Mouse (Mus musculus): ENCODE results near the gene Cdk19. TPM values are rescaled to one million over a fixed set of nuclear protein-coding genes. Genes with fewer than 3 reads are reported as not detected.
A peak's percentile ranks its signal among the peaks of the same experiment; 100 is the strongest.
"Not testable (repeated sequence)": the region's sequence is repeated elsewhere in the genome, so short reads cannot be mapped to it uniquely, and the experiment has no call there.

The Cdk19 gene
- polyA plus RNA-seq (2012; ENCODE audit: insufficient read depth, low replicate concordance): 4.8 and 7.2 TPM in 2 replicates

GRCm38 (mm10) chr10:40339351-40339964, at the start of gene Cdk19:
Gene Cdk19, plus strand, starts transcription at chr10:40339564.
- Histone ChIP-seq H3K36me3 (replicated peaks; ENCODE audit: low read length) (no peaks in the 10 kb centered on the region), H3K9me3 (peaks cover 6% of the 10 kb centered on the region; the same call in 1 of the 2 replicates), H3K4me3 (replicated peaks) (no peak within 1 kb of the TSS), H3K27me3 (replicated peaks) (peaks cover 2% of the 10 kb centered on the region), H3K4me1 (peaks cover 15% of the 10 kb centered on the region)
- TF ChIP-seq FLI1 (IDR thresholded peaks at IDR 0.05; ENCODE audit: low read length) (no peak), GATA1 (IDR thresholded peaks at IDR 0.05; ENCODE audit: borderline replicate concordance, low read length) (no peak)

DNA sequence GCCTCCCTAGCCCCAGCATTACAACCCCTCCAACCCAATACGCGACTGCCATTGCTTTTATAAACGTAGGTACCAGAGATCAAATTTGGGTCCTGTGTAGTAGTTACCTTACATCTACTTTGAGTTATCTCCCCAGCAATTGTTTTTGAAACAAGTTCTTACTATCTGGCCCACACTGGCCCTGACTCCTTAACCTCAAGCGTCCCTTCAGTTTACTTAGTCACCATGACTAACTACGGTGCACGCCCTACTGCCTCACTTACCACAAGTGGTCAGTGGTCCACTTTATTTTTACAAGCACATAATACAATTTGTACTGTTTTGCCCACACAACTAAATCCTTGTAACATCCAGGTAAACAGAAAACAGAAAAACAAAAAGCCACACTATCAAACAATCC, 46.7 kb upstream of the Cdk19 start:
- peaks cover 81% of the 10 kb centered on the region for H3K36me3 ChIP-seq (replicated peaks; ENCODE audit: low read length)

GRCm38 (mm10) chr10:40300648-40301171, 38.7 kb upstream of the Cdk19 start:
- Histone ChIP-seq H3K4me3 (replicated peaks) (peak overlapping the region; percentile 99), H3K9me3 (0 out of 2 replicates have a peak, but pooled peaks cover under 1% of the 10 kb centered on the region), H3K27me3 (replicated peaks) (no peaks in the 10 kb centered on the region), H3K4me1 (peaks cover 42% of the 10 kb centered on the region), H3K36me3 (replicated peaks; ENCODE audit: low read length) (peaks cover 40% of the 10 kb centered on the region)
- no peak for TF ChIP-seq FLI1 (IDR thresholded peaks at IDR 0.05; ENCODE audit: low read length)
- TF ChIP-seq GATA1 (IDR thresholded peaks at IDR 0.05; ENCODE audit: borderline replicate concordance, low read length): no peak

More for the DNA sequence above, 46.7 kb upstream of the Cdk19 start:
- Histone ChIP-seq H3K4me1 (peaks cover 73% of the 10 kb centered on the region), H3K4me3 (replicated peaks) (peak overlapping the region; percentile 84), H3K27me3 (replicated peaks) (no peaks in the 10 kb centered on the region), H3K9me3 (no peaks in the 10 kb centered on the region)
- TF ChIP-seq GATA1 (IDR thresholded peaks at IDR 0.05; ENCODE audit: borderline replicate concordance, low read length) (no peak), FLI1 (IDR thresholded peaks at IDR 0.05; ENCODE audit: low read length) (no peak)

GRCm38 (mm10) chr10:40301181-40302075, 37.9 kb upstream of the Cdk19 start:
- not testable (repeated sequence) for H3K9me3 ChIP-seq; H3K27me3 ChIP-seq (replicated peaks)
- H3K4me3 ChIP-seq (replicated peaks): peak overlapping the region; percentile 99
- H3K4me1 ChIP-seq: peaks cover 35% of the 10 kb centered on the region
- H3K36me3 ChIP-seq (replicated peaks; ENCODE audit: low read length): peaks cover 40% of the 10 kb centered on the region

GRCm38 (mm10) chr10:40302140-40302985, 37.0 kb upstream of the Cdk19 start, which contains the start of gene Amd1:
Gene Amd1, minus strand, starts transcription at chr10:40302186.
- H3K4me1 ChIP-seq: peaks cover 26% of the 10 kb centered on the region
- TF ChIP-seq GATA1 (IDR thresholded peaks at IDR 0.05; ENCODE audit: borderline replicate concordance, low read length) (peak; percentile 87; the same call in 2 of the 3 replicates), FLI1 (IDR thresholded peaks at IDR 0.05; ENCODE audit: low read length) (0 out of 2 replicates have a peak, but pooled peaks have one; percentile 31)
- H3K27me3 ChIP-seq (replicated peaks): no peaks in the 10 kb centered on the region
- peaks cover 36% of the 10 kb centered on the region for H3K36me3 ChIP-seq (replicated peaks; ENCODE audit: low read length)
- peak within 1 kb of the TSS; percentile 99 for H3K4me3 ChIP-seq (replicated peaks)
- H3K9me3 ChIP-seq: peaks cover 10% of the 10 kb centered on the region

DNA sequence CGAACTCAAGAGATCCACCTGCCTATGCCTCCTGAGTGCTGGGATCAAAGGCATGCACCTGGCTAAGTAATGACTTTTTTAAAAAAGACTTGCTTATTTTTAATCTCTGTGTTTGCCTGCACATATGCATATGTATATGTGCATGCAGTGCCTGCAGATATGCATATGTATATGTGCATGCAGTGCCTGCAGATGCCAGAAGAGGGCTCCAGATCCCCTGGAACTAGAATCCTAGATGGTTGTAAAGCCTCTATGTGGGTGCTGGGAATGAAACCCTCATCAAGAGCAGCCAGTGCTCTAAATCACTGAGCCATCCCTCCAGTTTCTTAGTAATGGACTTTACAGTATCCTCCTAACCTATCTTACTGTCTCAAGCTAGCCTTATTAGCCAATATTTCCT, 33.4 kb upstream of the Cdk19 start:
- H3K4me3 ChIP-seq (replicated peaks): no peak overlapping the region
- peaks cover 13% of the 10 kb centered on the region for H3K36me3 ChIP-seq (replicated peaks; ENCODE audit: low read length)
- peaks cover 10% of the 10 kb centered on the region for H3K9me3 ChIP-seq
- no peak for TF ChIP-seq GATA1 (IDR thresholded peaks at IDR 0.05; ENCODE audit: borderline replicate concordance, low read length)
- no peak for TF ChIP-seq FLI1 (IDR thresholded peaks at IDR 0.05; ENCODE audit: low read length)
- H3K4me1 ChIP-seq: peaks cover 31% of the 10 kb centered on the region
- H3K27me3 ChIP-seq (replicated peaks): no peaks in the 10 kb centered on the region

DNA sequence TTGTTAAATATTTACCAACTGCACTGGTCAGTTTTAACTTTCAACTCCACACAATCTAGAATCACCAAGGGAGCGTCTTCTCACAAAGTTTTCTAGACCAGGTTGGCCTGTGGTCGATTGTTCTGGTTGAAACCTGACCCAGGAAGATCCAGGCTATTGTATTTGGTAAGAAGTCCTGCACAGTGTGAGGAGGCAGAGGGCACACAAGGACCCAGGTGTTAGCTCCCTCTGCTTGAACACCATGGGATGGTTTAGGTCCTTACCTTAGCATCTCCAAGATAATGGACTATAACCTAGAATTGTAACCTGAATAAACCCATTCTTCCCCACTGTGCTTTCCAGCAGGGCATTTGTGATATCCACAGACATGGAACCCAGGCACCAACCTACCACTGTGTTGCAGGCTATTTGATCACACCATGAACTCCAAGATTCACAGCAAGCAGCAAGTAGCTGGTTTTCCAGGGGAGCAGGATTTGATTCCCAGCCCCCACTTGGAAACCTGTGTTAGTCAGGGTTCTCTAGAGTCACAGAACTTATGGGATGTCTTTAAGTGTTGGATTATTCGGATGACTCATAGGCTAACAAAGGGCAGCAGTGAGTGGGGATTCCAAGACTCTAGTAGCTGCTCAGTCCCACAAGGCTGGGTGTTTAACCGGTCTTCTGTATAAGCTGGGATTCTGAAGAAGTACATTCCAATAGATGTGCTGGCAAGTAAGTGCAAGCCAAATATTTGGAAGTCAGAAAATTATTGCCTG, 31.4 kb upstream of the Cdk19 start:
- Histone ChIP-seq H3K4me3 (replicated peaks) (no peak overlapping the region), H3K27me3 (replicated peaks) (no peaks in the 10 kb centered on the region), H3K36me3 (replicated peaks; ENCODE audit: low read length) (peaks cover 13% of the 10 kb centered on the region), H3K4me1 (peaks cover 47% of the 10 kb centered on the region), H3K9me3 (peaks cover 10% of the 10 kb centered on the region)
- TF ChIP-seq FLI1 (IDR thresholded peaks at IDR 0.05; ENCODE audit: low read length): no peak
- no peak for TF ChIP-seq GATA1 (IDR thresholded peaks at IDR 0.05; ENCODE audit: borderline replicate concordance, low read length)

DNA sequence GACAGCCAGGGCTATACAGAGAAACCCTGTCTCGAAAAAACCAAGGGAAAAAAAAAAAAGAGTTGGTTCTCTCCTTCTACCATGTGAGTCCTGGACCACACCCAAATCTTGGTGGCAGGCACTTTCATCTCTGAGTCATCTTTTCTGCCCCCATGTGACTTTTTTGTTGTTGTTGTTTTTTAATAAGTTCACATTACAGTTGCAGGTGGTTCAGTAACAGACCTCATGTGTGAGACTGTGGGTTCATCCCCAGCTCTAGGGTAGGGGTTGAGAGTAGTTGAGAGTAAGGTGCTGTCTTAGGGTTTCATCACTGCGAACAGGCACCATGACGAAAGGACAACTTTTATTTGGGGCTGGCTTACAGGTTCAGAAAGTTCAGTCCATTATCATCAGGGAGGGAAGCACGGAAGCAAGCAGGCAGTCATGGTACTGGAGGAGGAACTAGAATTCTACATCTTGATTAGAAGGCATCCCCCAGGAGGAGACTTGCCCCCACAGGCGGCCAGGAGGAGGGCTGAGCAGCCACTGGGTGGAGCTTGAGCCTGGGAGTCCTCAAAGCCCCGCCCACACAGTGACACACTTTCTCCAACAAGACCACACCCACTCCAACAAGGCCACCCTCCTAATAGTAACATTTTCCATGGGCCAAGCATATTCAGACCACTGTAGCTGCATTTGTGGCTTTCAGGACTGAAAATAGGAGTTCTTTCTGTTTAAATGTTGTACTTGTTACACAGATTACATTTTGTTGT, 29.3 kb upstream of the Cdk19 start:
- peaks cover 13% of the 10 kb centered on the region for H3K36me3 ChIP-seq (replicated peaks; ENCODE audit: low read length)
- TF ChIP-seq GATA1 (IDR thresholded peaks at IDR 0.05; ENCODE audit: borderline replicate concordance, low read length) (no peak), FLI1 (IDR thresholded peaks at IDR 0.05; ENCODE audit: low read length) (no peak)
- peaks cover 43% of the 10 kb centered on the region for H3K4me1 ChIP-seq
- H3K4me3 ChIP-seq (replicated peaks): peak overlapping the region; percentile 2
- no peaks in the 10 kb centered on the region for H3K27me3 ChIP-seq (replicated peaks)
- peaks cover 10% of the 10 kb centered on the region for H3K9me3 ChIP-seq
